Mouse (Mus musculus): ENCODE data around the gene Hipk3.
A peak's percentile ranks its signal among the peaks of the same experiment; 100 is the strongest.

Gene Hipk3

GRCm38 (mm10) chr2:104412496-104412895 lies 81.8 kb downstream of the Hipk3 start:
- DNase-seq (ENCODE audit: low spot score): no peak

- DNase-seq (ENCODE audit: low spot score): no peak
These were observed 82.4 kb downstream of the Hipk3 start for GRCm38 (mm10) chr2:104411806-104412205.

GRCm38 (mm10) chr2:104410963-104411545 lies 83.2 kb downstream of the Hipk3 start, which contains the start of gene D430041D05Rik:
TSS of gene D430041D05Rik (minus strand) at chr2:104411013.
- no peak for DNase-seq (ENCODE audit: low spot score)

- DNase-seq (ENCODE audit: low spot score): peak; percentile 40
These were observed 84.1 kb downstream of the Hipk3 start for GRCm38 (mm10) chr2:104409851-104410821.

- no peak for DNase-seq (ENCODE audit: low spot score)
These were observed 85.9 kb downstream of the Hipk3 start for GRCm38 (mm10) chr2:104408351-104408750.

- DNase-seq (ENCODE audit: low spot score): no peak
These were observed 86.3 kb downstream of the Hipk3 start for GRCm38 (mm10) chr2:104407913-104408312.

- no peak for DNase-seq (ENCODE audit: low spot score)
These were observed 90.2 kb downstream of the Hipk3 start for GRCm38 (mm10) chr2:104404036-104404435.

GRCm38 (mm10) chr2:104398651-104399290 lies 95.5 kb downstream of the Hipk3 start:
- no peak for DNase-seq (ENCODE audit: low spot score)

- no peak for DNase-seq (ENCODE audit: low spot score)
These were observed 98.3 kb downstream of the Hipk3 start for GRCm38 (mm10) chr2:104395961-104396360.

- DNase-seq (ENCODE audit: low spot score): no peak
These were observed 99.5 kb downstream of the Hipk3 start for GRCm38 (mm10) chr2:104394769-104395168.

GRCm38 (mm10) chr2:104392700-104393312 lies 101.4 kb downstream of the Hipk3 start:
- no peak for DNase-seq (ENCODE audit: low spot score)

- no peak for DNase-seq (ENCODE audit: low spot score)
These were observed 105.0 kb downstream of the Hipk3 start for GRCm38 (mm10) chr2:104389231-104389630.

- DNase-seq (ENCODE audit: low spot score): no peak
These were observed 108.3 kb downstream of the Hipk3 start for GRCm38 (mm10) chr2:104385941-104386340.

- DNase-seq (ENCODE audit: low spot score): peak; percentile 44
These were observed 110.7 kb downstream of the Hipk3 start for GRCm38 (mm10) chr2:104383589-104383988.

GRCm38 (mm10) chr2:104382813-104383212 lies 111.4 kb downstream of the Hipk3 start:
- no peak for DNase-seq (ENCODE audit: low spot score)

- DNase-seq (ENCODE audit: low spot score): no peak
These were observed 114.9 kb downstream of the Hipk3 start for GRCm38 (mm10) chr2:104379304-104379703.

GRCm38 (mm10) chr2:104378791-104379190 lies 115.5 kb downstream of the Hipk3 start:
- no peak for DNase-seq (ENCODE audit: low spot score)

- no peak for DNase-seq (ENCODE audit: low spot score)
These were observed 116.3 kb downstream of the Hipk3 start for GRCm38 (mm10) chr2:104377990-104378389.

Measured in testis, postnatal 14 days (tissue).